Mouse (Mus musculus) heart, postnatal 14 days (tissue): ENCODE results near the gene Cers2. TPM values are rescaled to one million over a fixed set of nuclear protein-coding genes. Genes with fewer than 3 reads are reported as not detected.
A peak's percentile ranks its signal among the peaks of the same experiment; 100 is the strongest.
"Not testable (repeated sequence)": the region's sequence is repeated elsewhere in the genome, so short reads cannot be mapped to it uniquely, and the experiment has no call there.

Source experiments
- DNase-seq, 2 experiments: peaks; one replicate each; pipeline ENCODE4 v3.0.0; 2021 to 2022
- intact Hi-C: fragments of 180-260 bp; cut with DNase I; formaldehyde crosslinking; loops from one replicate; pipeline ENCODE4 v1.15.1; 2025
- total RNA-seq, 2 experiments: library from RNA; stranded (reverse); gene quantifications; 2 replicates each; pipeline ENCODE4 v1.2.3; 2021

Cers2 gene
- total RNA-seq, 2 experiments from 2014 or later: 47.4 to 47.6 TPM

DNA sequence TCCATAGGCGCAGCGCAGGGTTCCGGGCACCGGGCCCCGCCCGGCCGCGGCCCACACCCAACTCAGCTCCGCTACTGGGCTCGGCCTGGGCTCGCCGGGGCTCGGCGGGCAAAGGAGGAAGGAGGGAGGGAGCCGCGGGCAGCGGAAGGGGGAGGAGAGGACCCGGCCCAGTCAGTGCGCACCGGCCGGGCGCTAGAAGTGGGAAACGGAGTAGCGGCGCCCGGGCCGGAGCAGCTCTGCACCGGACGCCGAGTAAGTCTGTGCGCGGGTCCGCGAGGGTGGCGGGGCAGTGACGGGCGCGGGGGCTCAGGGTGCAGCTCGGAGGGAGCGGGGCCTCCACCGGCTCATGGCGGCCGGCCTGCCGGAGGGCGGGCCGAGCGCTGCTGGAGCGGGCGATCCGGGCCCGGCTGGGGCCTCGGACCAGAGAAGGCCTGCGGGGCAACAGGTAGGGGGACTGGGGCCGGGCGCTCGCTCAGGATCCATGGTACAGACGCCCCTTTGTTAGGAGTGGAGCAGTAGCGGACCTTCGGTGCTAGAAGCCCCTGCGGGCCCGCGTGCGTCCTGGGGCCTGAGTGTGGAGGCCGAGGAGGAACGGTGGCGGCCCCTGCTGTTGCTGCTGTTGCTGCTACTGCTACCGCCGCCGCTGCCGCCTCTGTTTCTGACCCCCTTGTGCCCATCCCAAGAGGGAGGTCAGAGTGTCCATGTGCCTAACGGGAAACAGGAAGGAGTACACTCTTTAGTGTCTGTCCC lies 678 bp downstream of the Cers2 start:
- peak; percentile 95 to 96 for DNase-seq
- intact Hi-C loops: loop anchor here (2.0 kb wide), 1 partner anchor 32 kb away; the partner anchor contains the start of gene Prune1

GRCm38 (mm10) chr3:95315844-95316550 lies 1.4 kb downstream of the Cers2 start:
- intact Hi-C loops: loop anchor here (2.0 kb wide), 1 partner anchor 33 kb away; the partner anchor contains the start of gene Prune1
- no peak for DNase-seq

GRCm38 (mm10) chr3:95317414-95318080 lies 3.0 kb downstream of the Cers2 start:
- DNase-seq: peak; percentile 53 to 62
- intact Hi-C loops: no loop called here

DNA sequence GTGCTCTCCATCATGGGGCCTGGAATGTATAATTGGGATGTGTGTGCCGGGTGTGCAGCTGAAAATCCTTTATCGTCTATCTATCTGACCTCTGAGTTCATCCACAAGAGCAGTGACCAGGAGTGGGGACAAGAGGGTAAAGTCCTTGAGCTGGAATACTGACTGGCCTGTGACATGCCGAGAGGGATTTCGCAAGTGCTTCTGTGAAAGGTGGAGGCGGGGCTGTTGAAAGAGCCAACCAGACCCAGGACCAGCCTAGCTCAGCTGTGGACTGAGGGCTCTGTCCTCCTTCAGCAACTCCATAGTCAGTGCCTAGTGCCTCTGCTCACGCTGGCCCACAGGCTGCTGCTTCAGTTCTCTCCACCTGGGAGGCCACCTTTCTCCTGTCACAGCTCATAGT lies 4.0 kb downstream of the Cers2 start:
- intact Hi-C loops: no loop called here
- DNase-seq: peak; percentile 39 to 57

DNA sequence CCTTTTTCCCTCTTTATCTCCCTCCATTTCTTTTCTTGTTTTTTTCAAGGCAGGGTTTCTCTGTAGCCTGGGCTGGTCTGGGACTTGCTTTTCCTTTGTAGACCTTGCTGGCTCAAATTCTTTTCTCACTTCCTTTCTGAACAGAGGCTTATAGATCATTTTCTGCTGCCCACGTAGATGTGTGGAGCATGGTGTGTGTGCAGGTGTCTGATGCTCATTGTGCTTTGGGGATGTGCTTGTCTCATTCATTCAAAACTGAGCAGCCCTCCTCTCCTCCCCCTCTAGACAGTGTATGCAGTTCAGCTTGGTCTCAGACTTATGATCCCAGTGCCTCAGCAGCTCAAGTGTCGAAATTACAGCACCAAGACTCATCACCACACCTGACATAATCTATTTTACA lies 4.5 kb downstream of the Cers2 start:
- no peak for DNase-seq
- intact Hi-C loops: no loop called here

GRCm38 (mm10) chr3:95319701-95320625 lies 5.4 kb downstream of the Cers2 start:
- intact Hi-C loops: no loop called here
- no peak for DNase-seq

- intact Hi-C loops: no loop called here
- DNase-seq: no peak
Measured at GRCm38 (mm10) chr3:95323429-95323828, 8.8 kb downstream of the Cers2 start.

GRCm38 (mm10) chr3:95324454-95325144 lies 10.0 kb downstream of the Cers2 start:
- intact Hi-C loops: no loop called here
- DNase-seq: no peak

DNA sequence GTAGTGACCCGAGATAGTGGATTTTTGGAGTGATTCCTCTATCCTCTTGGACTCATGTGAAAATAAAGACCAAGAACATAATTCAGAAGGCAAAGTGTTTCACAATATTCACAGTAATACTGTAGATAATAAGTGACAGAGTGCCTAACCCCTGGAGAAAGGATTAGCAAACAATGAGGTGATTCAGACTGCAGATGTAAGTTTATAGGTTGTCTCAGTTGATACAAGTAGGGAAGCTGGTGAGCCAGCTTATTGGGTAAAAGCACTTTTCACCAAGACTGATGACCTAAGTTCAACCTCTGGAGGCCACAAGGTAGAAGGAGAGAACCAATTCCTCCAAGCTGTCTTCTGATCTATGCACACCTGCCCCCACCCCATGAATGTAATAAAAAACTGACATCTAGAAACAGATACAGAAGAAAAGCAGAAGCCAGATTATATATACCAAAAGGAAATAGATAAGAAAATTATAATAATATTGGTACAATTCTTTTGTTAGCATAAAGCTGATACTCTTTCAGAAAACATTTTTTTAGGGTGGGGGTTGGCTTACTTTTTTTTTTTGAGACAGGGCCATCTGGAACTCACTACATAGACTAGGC lies 14.3 kb downstream of the Cers2 start:
- intact Hi-C loops: no loop called here
- DNase-seq: no peak

GRCm38 (mm10) chr3:95331528-95331927 lies 16.9 kb downstream of the Cers2 start:
- no peak for DNase-seq
- intact Hi-C loops: no loop called here

DNA sequence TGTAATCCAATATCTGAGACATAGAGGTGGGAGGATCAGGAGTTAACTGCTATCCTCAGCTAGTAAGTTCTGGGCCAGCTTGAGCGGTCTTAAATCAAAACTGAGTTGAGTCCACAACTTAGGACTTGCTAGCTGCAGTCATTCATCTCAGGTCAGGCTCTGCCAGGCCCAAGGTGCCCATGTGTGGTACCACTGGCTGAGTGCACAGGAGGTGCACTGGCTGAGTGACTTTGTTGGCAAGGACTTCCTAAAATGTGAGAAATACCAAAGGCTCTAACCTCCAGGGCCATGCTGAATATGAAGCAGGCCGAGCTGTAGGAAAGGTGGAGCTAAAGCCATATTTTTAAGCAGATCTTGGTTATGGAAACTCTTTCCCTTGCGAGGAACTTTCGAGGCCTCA lies 22.8 kb downstream of the Cers2 start:
- no peak for DNase-seq
- intact Hi-C loops: no loop called here

DNA sequence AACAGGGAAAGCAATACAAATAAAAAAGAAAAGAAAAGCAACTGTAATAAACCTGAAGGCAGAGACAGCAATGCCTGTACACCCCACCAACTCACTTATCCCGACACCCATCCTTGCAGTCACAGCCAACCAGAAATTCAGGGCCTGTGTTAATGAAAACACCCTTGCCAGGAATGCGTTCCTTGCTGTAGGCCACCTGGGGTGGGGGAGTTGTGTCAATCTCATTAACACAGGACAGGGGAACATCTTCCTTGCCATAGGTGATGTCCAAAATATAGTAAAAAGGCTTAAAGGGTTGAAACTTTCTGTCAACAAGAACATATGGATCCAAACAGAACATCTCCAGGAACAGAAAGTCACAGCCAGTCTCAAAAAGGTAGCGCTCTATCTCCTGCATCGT lies 23.7 kb downstream of the Cers2 start:
- intact Hi-C loops: no loop called here
- DNase-seq: no peak

DNA sequence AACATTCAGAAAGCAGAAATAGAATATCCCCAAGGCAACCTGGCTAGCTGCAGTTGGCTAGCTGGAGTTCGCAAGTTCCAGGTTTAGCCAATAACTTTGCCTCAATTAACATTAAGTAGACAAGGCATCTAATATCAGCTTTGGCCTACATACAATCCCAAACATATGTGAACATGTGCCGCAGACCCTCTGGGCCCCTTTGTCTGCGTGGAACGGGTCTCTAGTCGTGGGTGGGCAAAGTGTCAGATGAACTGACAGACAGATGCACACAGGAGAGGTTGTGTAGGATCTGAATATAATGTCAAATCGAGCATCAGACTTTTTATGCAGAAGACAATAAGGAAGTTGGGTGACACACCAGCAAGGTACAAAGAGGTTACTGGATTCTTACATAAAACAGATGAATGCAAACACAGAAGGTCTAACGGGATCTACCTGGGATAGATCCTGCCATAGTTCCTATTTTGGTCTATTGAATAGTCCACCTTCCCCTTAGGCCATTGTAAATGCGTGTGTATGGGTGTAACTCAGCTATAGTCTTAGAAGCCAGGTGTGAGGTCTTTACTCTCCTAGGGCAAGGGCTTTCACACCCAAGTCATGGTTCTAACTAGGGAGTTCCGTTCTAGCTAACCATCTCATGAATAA lies 28.9 kb downstream of the Cers2 start:
- intact Hi-C loops, DNase-seq: not testable (repeated sequence)

DNA sequence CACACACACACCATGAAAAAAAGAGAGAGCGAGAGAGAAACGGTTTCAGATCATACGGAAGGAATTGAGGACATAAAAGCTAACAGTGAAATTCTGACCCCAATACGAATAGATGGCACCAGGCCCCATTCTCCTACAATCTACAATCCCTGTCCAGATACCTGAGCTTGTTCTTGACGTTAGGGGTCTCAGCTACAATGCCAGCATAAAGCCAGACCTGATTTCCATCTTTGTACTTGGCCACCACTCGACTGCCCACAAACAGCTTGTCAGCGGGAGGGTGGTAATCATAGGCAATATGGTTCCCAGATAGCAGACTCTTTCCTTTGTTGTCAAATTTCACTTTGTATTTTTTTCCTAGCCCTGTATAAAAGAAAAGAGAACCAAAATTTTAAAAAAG lies 31.9 kb downstream of the Cers2 start:
- DNase-seq: no peak
- intact Hi-C loops: no loop called here

- intact Hi-C loops: loop anchor here (2.0 kb wide), 1 partner anchor 102 kb away; no protein-coding TSS in a partner anchor
- not testable (repeated sequence) for DNase-seq
Measured at GRCm38 (mm10) chr3:95348343-95348742, 33.8 kb downstream of the Cers2 start.

DNA sequence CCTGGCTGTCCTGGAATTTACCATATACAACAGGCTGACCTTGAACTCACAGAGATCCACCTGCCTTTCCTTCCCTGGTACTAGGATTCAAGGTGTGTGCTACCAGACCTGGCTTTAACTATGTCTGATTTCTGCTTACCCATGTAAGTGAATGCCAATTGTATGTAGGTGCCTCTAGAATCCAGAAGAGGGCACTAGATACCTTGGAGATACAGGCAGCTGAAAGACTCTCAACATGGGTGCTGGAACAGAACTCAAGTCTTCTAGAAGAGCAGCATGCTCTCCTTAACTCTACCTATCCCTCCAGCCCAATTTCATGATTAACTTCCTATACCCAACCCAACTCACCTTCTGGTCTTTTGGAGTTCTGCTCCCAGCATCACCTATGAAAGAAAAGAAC lies 34.9 kb downstream of the Cers2 start:
- DNase-seq: peak in 1 of 2 experiments; percentile 8
- intact Hi-C loops: loop anchor here (2.0 kb wide), 1 partner anchor 101 kb away; no protein-coding TSS in a partner anchor

GRCm38 (mm10) chr3:95355911-95356544 lies 41.4 kb downstream of the Cers2 start:
- DNase-seq, intact Hi-C loops: not testable (repeated sequence)
